Mouse (Mus musculus) neural tube, embryonic 14.5 days (tissue): ENCODE results near the gene Atp1b1. TPM values are rescaled to one million over a fixed set of nuclear protein-coding genes. Genes with fewer than 3 reads are reported as not detected.
A peak's percentile ranks its signal among the peaks of the same experiment; 100 is the strongest.

Experiments
- ATAC-seq: fragments of 200-750 bp; cut with Nextera tagmentation; 2 replicates; pipeline ENCODE4 v1.8.0; 2017; ENCODE audit warnings: low read depth, mild to moderate bottlenecking, moderate TSS enrichment, moderate library complexity
- H3K27ac ChIP-seq: fragments of 300-500 bp; sonication (generic); 2 replicates; pipeline ENCODE4 v1.5.1; 2014; ENCODE audit warnings: low read depth, mild to moderate bottlenecking, control low read depth, low read length, moderate library complexity, mixed read lengths
- H3K27me3 ChIP-seq: fragments of 300-500 bp; sonication (generic); 2 replicates; pipeline ENCODE4 v1.6.1; 2014; ENCODE audit warnings: low read length; ENCODE audit not compliant: control insufficient read depth, insufficient read depth
- H3K36me3 ChIP-seq: fragments of 300-500 bp; sonication (generic); 2 replicates; pipeline ENCODE4 v1.6.1; 2014; ENCODE audit warnings: low read length, mixed read lengths; ENCODE audit not compliant: control insufficient read depth, insufficient read depth
- H3K4me1 ChIP-seq: fragments of 300-500 bp; sonication (generic); 2 replicates; pipeline ENCODE4 v1.6.1; 2014; ENCODE audit warnings: low read length; ENCODE audit not compliant: control insufficient read depth, insufficient read depth
- H3K4me2 ChIP-seq: fragments of 300-500 bp; sonication (generic); 2 replicates; pipeline ENCODE4 v1.6.1; 2014; ENCODE audit warnings: mild to moderate bottlenecking, low read depth, low read length, control low read depth
- H3K4me3 ChIP-seq: fragments of 300-500 bp; sonication (generic); 2 replicates; pipeline ENCODE4 v1.5.1; 2014; ENCODE audit warnings: low read depth, low read length, control low read depth, mixed read lengths
- H3K9ac ChIP-seq: fragments of 300-500 bp; sonication (generic); replicated peaks from 2 replicates; pipeline ENCODE4 v1.6.1; 2014; ENCODE audit warnings: low read depth, mild to moderate bottlenecking, control low read depth, low read length, mixed read lengths
- H3K9me3 ChIP-seq: fragments of 300-500 bp; sonication (generic); 2 replicates; pipeline ENCODE4 v1.6.1; 2016; ENCODE audit warnings: low read length; ENCODE audit not compliant: control insufficient read depth
- WGBS: fragments of 180-500 bp; shearing (Covaris S2); extraction: QIAGEN DNeasy Blood & Tissue Kit; methylation state at CpG from one replicate; pipeline ENCODE4 v1.1.7; 2014; 5-methylcytosine and 5-hydroxymethylcytosine counted together
- polyA plus RNA-seq: library from polyadenylated mRNA; unstranded; fragments of >200 nt; fragmentation: Nextera tagmentation; extraction: Ambion mirVana; gene quantifications from 2 replicates; pipeline ENCODE4 v1.2.1, GENCODE M21; 2014

Atp1b1 gene
- polyA plus RNA-seq, 1 experiment from 2014 or later = 266 TPM

DNA sequence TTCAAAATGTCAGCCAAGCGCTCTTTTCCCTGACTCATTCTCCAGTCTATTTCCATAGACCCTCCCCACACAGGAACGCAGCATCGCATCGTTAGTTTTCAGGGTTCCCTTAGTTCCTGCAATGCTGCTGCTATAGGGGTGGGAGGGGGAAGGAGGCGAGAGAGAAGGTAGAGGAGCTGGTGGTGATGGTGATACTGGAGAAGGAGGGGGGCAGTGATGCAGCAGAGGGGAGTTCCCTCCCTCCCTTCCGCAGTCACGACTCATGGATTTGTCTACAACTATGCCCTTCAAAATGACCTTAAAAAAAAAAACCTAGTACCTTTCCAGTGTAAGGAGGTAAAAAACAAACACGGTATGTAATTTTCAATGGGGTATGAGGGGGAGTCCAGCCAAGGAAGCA lies 1.4 kb downstream of the Atp1b1 start:
- Histone ChIP-seq H3K9ac (peak overlapping the region; percentile 82), H3K27ac (peak overlapping the region; percentile 94), H3K27me3 (no peaks in the 10 kb centered on the region; the same call in 1 of the 2 replicates), H3K36me3 (peaks cover 7% of the 10 kb centered on the region), H3K4me3 (peak overlapping the region; percentile 73), H3K4me2 (peak overlapping the region; percentile 57), H3K4me1 (peaks cover 3% of the 10 kb centered on the region), H3K9me3 (no peaks in the 10 kb centered on the region)
- WGBS = 4% methylated on average over 8 of the region's 8 CpGs
- ATAC-seq = no peak

DNA sequence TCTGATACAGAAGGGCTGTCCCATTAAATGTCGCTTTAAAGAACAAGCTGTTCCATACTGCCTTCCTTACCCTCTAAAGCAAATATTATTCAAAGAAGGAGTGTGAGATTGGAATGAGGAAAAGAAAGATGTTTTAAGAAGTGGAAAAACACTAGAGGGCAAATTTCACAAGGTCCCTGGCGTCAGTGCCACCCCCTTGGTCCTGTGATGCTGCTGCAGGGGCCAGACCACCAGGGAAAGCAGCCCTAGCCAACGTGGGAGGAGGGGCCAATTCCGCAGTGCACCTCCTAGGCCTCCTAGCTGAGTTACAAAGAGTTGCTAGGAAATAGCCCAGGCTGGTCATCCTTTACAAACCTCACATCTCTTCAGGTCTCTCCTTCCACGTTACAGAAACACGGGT lies 2.1 kb downstream of the Atp1b1 start:
- Histone ChIP-seq H3K36me3 (peaks cover 12% of the 10 kb centered on the region), H3K9me3 (no peaks in the 10 kb centered on the region), H3K9ac (peak overlapping the region; percentile 82), H3K4me3 (peak overlapping the region; percentile 73), H3K27me3 (no peaks in the 10 kb centered on the region; the same call in 1 of the 2 replicates), H3K4me2 (peak overlapping the region; percentile 57), H3K4me1 (peaks cover 3% of the 10 kb centered on the region), H3K27ac (peak overlapping the region; percentile 49; the same call in 1 of the 2 replicates)
- 19% methylated on average over 6 of the region's 6 CpGs for WGBS
- no peak for ATAC-seq

DNA sequence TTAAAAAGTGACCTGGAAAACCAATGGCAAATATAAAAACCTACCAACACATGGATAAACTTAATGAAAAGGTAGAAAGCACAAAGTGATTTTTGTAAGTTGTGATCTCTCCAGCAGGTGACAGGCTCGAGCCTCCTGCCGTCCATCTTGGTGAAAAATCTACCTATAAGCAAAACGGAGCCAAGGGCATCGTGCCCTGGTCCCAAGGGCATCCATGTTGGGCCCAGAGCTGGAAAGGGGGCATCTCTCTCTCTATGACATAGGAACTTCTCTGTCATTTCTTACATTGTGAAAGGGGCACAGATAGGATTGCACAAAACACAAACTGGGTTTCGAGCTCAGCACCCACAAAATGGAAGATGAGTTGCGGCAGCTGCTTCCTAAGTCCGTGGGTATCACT lies 2.5 kb downstream of the Atp1b1 start:
- peaks cover 3% of the 10 kb centered on the region for H3K4me1 ChIP-seq
- H3K4me2 ChIP-seq = peak overlapping the region; percentile 57
- no peaks in the 10 kb centered on the region for H3K9me3 ChIP-seq
- 54% methylated on average over 7 of the region's 7 CpGs for WGBS
- H3K36me3 ChIP-seq = peaks cover 12% of the 10 kb centered on the region
- peak overlapping the region; percentile 82 for H3K9ac ChIP-seq
- H3K27ac ChIP-seq = peak overlapping the region; percentile 49; the same call in 1 of the 2 replicates
- no peaks in the 10 kb centered on the region; the same call in 1 of the 2 replicates for H3K27me3 ChIP-seq
- no peak for ATAC-seq
- H3K4me3 ChIP-seq = peak overlapping the region; percentile 73

DNA sequence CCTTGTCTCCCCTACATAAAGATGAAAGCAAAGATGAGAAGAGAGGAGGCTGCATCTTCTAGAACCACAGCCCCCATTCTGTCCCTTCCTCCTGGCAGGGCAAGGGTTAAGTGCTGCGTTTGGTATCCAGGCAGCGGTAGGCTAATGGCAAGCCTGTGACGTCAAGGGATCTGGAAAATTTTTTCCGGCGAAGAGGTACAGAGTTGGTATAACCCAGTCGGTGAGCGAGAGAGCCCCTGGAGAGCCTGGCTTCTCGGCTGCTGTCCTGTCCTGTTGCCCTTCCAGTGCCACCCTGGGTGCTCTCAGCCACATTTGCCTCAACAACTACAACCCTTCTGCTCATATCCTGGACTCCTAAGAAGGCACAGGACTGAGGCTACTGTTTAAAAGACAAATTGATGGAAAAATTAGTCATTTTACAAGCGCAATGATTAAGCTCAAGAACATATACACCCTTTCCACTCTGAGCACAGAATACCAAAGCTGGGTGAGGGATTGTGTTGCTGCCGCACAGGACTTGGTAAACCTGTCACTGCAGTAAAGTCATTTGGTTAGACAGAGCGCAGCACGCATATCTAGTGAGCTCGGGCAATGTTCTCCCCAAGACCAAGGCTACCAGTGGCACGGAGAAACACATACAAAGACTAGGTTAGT lies 3.3 kb downstream of the Atp1b1 start:
- H3K36me3 ChIP-seq = peaks cover 17% of the 10 kb centered on the region
- H3K27ac ChIP-seq = peak overlapping the region; percentile 45; the same call in 1 of the 2 replicates
- H3K9ac ChIP-seq = peak overlapping the region; percentile 37; the same call in 1 of the 2 replicates
- WGBS = 28% methylated on average over 14 of the region's 14 CpGs
- peak overlapping the region; percentile 73 for H3K4me3 ChIP-seq
- H3K27me3 ChIP-seq = no peaks in the 10 kb centered on the region; the same call in 1 of the 2 replicates
- H3K9me3 ChIP-seq = no peaks in the 10 kb centered on the region
- peaks cover 3% of the 10 kb centered on the region; the same call in 1 of the 2 replicates for H3K4me1 ChIP-seq
- H3K4me2 ChIP-seq = peak overlapping the region; percentile 57
- ATAC-seq = no peak

DNA sequence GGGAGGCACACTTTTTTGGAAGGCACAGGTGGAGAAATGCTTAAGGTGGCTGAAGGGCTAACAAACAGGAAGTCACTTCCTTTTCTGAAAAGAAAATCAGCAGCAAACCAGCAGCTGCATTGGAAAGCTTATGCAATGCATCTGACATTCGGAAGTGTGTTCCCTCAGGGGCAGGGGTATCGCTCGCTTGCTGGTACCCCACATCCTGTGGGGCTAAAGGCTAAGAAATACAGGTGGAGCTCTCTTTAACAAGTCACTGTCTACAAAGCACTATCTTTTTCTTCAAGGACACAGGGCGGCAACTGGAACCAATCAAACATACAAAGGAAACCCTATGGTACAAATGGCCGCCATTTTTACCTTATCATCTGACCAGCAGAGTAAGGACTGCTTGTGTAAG lies 4.4 kb downstream of the Atp1b1 start:
- Histone ChIP-seq H3K36me3 (peaks cover 25% of the 10 kb centered on the region), H3K4me2 (peak overlapping the region; percentile 57; the same call in 1 of the 2 replicates), H3K27ac (no peak overlapping the region), H3K9ac (no peak overlapping the region), H3K4me1 (no peaks in the 10 kb centered on the region), H3K4me3 (no peak overlapping the region), H3K9me3 (no peaks in the 10 kb centered on the region), H3K27me3 (no peaks in the 10 kb centered on the region; the same call in 1 of the 2 replicates)
- no peak for ATAC-seq
- whole genome bisulfite sequencing = 85% methylated on average over 5 of the region's 5 CpGs

DNA sequence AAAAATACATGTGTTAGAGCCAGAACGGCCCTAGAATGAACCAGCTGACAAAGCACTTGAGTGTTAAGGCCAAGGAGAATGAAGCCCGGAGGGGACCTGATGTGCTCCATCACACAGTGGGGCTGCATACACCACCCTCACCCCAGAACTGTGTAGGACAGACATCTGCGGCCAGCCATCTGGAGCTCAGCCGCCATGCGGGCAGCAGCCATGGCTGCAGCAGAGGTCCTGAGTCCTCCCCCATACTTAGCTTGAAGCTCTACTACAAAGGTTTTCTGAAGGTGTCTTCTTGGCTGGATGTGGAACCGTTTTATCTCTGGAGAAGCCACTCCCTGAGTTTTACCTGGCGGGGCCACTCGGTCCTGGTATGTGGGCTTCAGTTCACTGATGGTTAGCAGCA lies 5.0 kb downstream of the Atp1b1 start:
- no peak overlapping the region for H3K9ac ChIP-seq
- H3K36me3 ChIP-seq = peaks cover 26% of the 10 kb centered on the region
- no peak overlapping the region for H3K27ac ChIP-seq
- H3K4me1 ChIP-seq = no peaks in the 10 kb centered on the region
- H3K4me3 ChIP-seq = no peak overlapping the region
- ATAC-seq = no peak
- no peaks in the 10 kb centered on the region for H3K9me3 ChIP-seq
- no peak overlapping the region for H3K4me2 ChIP-seq
- H3K27me3 ChIP-seq = no peaks in the 10 kb centered on the region; the same call in 1 of the 2 replicates
- WGBS = 92% methylated on average over 8 of the region's 8 CpGs

DNA sequence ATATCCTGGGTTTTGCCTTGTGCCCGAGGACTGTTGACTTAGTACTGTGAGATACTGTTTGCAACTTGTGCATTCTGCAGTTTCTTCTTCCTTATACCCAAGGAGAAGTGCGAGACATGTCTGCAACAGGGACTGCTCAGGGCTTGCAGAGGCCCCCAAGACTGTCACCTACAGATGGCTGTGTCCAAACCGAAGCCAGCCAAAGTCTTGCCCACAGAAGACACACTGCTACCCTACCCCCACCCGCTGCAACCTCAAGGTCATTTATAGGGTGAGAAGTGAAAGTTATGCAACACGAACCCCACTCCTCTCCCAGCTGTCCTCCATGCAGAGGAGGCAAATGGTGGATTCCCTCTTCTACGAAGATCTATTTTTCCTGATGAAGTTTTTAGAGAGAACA lies 5.6 kb downstream of the Atp1b1 start:
- Histone ChIP-seq H3K4me1 (no peaks in the 10 kb centered on the region), H3K27ac (no peak overlapping the region), H3K4me3 (no peak overlapping the region), H3K36me3 (peaks cover 26% of the 10 kb centered on the region), H3K9me3 (no peaks in the 10 kb centered on the region), H3K9ac (no peak overlapping the region), H3K4me2 (no peak overlapping the region), H3K27me3 (no peaks in the 10 kb centered on the region; the same call in 1 of the 2 replicates)
- WGBS = 94% methylated on average over 6 of the region's 6 CpGs
- ATAC-seq = no peak

DNA sequence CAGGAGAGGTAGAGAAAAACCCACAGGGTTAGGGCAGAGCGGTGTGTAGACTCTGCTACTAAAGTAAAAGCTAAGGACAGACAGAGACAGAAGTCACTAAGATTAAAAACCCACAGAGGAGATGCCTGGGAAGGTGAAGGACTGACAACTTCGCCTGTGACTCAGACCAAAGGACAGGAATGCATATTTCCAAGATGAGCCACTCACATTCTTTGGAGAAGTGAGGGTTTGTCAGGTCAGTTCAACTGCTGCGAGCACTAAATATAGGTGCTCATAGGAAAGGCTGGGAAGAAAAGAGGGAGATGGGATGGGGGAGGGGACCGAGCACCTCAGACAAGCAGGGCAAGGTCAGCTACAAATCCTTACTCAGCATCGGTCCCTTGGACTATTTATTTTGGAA lies 6.8 kb downstream of the Atp1b1 start:
- 90% methylated on average over 5 of the region's 5 CpGs for WGBS
- peaks cover 32% of the 10 kb centered on the region for H3K36me3 ChIP-seq
- no peak overlapping the region for H3K9ac ChIP-seq

DNA sequence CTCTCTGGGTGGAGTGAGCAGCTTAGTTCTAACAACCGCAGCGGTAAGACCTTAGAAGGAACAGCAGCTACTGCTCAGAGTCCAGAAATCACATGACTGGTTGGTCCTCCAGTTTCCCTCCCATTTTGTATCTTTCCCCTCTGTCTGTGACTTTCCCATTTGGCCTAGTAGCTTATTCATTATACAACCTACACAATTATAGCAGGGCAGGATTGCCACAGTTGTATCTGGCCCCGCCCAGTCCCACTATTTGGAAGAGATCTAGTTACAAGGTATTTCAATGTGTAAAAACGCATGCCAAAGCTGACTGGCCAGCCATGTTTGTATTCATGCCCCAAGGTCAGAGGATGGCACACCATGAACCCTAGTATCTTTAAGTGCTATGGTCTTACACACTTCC lies 7.5 kb downstream of the Atp1b1 start:
- H3K4me3 ChIP-seq = no peak overlapping the region
- H3K27me3 ChIP-seq = no peaks in the 10 kb centered on the region
- H3K9ac ChIP-seq = no peak overlapping the region
- no peak overlapping the region for H3K4me2 ChIP-seq
- no peaks in the 10 kb centered on the region for H3K9me3 ChIP-seq
- H3K27ac ChIP-seq = no peak overlapping the region
- H3K4me1 ChIP-seq = no peaks in the 10 kb centered on the region
- 94% methylated on average over 4 of the region's 4 CpGs for WGBS
- ATAC-seq = no peak
- peaks cover 36% of the 10 kb centered on the region for H3K36me3 ChIP-seq

More for the DNA sequence above, 6.8 kb downstream of the Atp1b1 start:
- Histone ChIP-seq H3K4me3 (no peak overlapping the region), H3K9me3 (no peaks in the 10 kb centered on the region), H3K27me3 (no peaks in the 10 kb centered on the region), H3K4me1 (no peaks in the 10 kb centered on the region), H3K27ac (no peak overlapping the region), H3K4me2 (no peak overlapping the region)
- ATAC-seq = no peak
